Mouse (Mus musculus) left cerebral cortex, postnatal 10 days (tissue): ENCODE measurements at regions not wholly inside any gene's neighbourhood (a gene's known extent, or its start where the extent isn't known, plus 50 kb on each side); places are given as distances from the start of the nearest gene placed in this dataset.

ENCODE experiments used
- DNase-seq, 2 experiments: peaks; one replicate each; pipeline ENCODE4 v3.0.0; 2021 to 2022; ENCODE audit warnings: low spot score in 2 of 2, mixed read lengths in 1 of 2; ENCODE audit errors: extremely low spot score in 1 of 2
- intact Hi-C: fragments of 180-260 bp; cut with DNase I; formaldehyde crosslinking; loops from one replicate; pipeline ENCODE4 v1.15.1; 2025

DNA sequence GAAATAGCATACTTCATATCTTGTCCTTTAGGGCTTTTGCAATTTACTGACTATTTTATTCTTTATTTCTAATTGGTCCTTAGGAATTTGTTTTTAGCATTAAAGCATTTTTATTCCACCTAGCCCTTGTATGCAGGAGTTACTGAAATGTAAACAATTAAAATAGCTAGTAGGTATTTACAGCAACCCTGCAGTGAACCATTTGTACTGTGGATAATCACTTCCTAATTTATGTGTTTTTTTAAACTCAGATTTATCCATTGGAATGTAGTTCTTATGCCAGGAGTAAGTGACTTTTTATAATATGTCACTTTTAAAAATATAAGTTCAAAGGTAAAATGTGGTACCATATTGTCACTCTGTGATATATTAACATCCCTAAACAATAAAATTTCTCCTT lies 350.5 kb upstream of the Alcam start:
- DNase-seq = no peak
- intact Hi-C loops = no loop called here

DNA sequence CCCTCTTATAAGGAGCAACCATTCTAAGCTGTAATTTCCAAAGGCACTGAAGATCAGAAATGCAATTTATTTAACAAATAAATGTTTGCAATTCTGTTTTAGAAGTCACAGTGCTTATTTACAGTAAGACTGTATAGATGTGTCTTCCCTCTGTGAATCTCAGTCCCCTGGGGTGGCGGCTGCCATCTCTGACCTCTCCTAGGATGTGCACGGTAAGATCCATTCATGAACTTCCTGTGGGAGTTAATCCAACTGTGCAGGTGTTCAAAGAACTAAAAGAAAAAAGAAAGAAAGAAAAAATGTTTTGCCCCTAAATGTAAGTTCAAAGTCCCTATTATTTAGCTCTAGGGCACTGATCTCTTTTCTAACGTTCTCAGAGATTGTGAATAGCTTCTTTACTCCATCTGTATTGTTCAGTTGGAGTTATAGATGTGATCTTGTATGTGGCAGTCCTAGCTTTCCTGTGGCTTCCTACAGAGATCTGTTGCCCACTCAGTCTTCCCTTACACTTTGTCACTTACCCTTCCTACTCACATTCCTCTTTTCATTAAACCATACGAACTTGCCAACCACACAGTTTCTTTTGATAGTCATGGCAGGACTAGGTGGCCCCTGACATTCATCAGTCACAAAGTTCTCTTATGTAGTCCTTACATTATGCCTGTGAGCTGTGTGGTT lies 346.0 kb upstream of the Alcam start:
- no peak for DNase-seq
- intact Hi-C loops = no loop called here

DNA sequence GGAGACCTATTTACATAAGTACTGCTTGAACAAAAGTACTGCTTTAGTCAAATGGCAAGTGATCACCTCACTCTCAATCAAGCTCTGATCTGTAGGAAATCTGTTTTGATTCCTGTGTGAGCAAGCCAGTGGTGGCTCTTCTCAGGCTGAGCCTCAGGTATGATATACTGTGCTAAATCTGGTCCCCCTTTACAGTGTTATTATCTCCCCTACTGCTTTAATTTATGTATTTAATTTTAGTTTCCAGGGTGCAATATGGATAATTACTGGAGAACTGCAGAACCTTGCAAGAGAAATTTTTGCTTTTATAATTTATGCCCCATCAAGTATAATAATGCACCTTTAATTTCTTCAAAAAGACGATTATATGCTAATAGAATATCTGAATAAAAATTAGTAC lies 341.3 kb upstream of the Alcam start:
- no peak for DNase-seq
- intact Hi-C loops = no loop called here

DNA sequence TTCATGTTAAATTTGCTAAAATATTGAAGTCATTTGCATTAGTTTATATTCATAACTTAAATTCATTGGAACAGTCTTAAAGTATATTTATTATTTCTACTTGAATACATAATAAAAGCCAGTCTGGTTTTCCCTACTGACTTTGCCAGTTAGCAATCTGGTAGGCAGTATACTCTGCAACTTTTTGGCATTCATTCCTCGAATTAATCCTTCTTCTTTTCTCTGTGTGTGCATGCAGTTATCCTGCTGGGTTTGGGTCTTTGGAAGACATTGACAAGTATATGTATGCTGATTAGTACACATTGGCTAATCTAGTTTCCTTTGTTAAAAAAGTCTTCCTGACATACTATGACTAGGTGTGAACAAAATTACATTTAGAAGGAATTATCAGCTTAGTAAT lies 336.1 kb upstream of the Alcam start:
- intact Hi-C loops = no loop called here
- no peak for DNase-seq

DNA sequence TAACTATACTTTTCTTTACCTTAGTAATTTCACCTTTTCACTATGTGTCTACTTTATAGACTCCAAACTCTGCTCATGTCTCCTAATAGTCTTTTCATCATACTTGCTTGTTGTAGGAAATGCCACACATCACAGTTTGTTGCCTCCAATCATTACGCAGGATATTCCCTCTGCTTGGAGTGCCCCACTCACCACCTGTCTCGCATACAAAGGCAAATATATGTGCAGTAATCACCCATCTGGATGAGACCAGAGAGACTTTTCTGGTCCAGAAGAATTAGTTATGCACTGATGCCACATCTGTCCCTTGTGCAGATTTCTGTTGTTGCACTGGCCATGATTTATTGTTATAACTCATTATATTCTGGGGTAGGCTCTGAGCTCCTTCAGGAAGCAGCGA lies 293.9 kb upstream of the Alcam start:
- no peak for DNase-seq
- intact Hi-C loops = no loop called here

DNA sequence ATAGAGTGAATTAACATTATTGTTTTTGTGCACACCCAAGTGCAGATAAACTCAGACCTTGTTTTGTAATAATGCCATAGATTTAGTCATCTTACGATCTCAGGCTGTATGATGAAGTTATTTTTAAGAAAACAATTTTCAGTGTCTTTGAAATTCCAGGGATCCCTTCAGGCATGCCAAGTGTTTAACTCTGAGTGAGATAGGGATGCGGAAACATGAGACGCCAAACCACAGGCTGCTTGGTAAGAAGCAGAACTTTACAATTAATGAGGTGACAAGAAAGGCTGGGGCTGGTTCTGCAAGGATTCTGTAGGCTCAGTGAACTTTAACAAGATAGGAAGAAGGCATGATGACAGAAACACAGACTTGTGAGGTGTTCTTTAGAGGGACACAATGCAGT lies 292.3 kb upstream of the Alcam start:
- intact Hi-C loops = no loop called here
- no peak for DNase-seq

DNA sequence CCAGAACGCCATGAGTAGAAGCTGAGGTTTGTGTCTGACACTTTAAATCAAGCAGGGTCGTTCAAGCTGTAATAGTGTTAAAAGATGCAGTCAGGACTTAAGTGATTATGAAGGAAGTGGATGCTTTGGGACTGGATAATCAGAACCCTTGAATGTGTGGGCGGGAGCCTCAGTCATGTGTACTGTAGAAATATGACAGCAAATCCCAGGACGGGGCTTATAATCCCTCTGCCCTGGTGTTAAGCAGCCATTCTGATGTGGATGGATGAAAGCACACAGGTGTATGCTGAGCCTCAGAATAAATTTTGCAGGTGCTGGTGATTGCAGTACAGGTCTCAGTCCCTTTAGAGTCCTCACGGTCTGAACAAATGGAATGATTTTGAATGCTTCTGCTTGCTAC lies 290.8 kb upstream of the Alcam start:
- intact Hi-C loops = no loop called here
- DNase-seq = no peak

DNA sequence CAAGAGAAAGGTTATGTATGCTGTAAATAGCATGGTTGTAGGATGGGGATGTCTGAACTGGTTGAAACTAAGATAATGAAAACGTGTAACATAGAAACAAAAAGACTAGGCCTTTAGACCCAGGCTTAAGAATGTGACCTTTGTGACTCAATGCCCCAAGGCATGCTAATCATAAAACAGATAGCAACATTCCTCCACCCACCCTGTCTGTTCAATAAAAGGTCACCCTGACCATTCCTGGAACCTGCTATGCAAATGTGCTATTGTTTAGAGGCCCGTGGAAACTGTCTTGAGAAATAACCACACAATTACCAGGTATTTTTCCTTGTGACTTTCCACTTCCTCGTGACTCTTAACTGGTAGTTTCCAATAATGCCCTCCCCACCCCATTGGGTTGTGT lies 288.3 kb upstream of the Alcam start:
- intact Hi-C loops = no loop called here
- no peak for DNase-seq

DNA sequence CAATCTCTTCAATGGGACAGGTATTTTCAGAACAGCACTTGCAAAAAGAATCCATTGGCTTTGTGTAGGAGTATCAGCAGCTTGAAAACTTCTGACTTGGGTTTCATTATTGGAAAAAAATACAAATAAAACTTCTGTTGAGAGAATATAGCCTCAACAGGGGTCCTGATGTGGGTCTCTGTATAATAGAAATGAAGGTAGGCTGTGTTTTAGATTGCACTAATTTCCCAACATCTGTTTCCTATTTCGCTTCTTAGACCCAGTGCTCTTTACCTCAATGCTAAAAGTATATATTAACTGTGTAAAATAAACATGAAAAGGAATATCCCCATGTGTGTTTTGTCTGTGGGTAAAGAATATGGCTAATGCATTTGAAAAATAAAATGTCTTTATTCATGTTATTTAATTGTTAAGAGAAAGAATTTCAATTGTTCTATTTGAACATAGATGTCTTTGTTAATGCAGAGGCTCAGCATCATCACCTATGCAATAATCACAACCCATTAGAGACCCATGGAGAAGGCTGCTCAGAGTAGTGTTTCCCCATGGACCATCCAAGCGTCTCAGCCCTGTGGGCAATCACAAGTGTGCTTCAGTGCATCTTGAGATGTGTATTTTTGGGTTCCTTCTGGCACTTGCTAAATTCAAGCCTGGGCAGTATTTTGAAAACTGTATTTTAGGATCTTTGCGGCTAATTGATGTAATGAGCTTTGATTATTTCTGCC lies 272.4 kb upstream of the Alcam start:
- DNase-seq = no peak
- intact Hi-C loops = no loop called here

DNA sequence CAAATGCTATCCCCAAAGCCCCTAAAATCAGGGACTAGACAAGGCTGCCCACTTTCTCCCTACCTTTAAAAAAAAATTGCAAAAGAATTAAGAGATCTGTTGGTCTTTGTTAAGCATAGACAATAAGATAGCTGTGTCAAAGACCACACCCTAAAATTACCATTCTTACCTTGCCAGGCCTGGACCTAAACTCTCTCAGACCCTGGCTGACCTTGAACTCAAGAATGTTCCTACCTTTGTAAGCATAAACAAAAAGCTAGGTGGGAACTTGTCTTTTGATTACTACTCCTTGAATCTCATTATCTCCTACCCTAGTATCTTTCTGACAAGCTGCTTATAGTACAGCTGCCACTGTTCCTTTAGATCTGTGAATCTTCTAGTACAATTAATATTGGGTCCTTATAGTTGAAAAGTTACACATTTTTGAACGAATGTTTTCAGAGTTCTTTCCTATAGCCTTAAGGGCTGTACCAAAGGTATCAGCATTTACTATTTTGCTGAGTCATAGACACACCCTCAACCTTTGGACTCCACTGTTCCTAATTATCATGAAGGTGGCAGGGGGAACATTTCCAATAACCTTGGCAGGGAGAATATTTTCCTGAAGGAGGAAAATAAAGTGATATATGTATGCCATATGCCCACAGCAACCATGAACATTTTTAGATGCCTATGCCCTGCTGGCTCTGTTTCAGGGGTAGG lies 264.5 kb upstream of the Alcam start:
- intact Hi-C loops = no loop called here
- no peak for DNase-seq

DNA sequence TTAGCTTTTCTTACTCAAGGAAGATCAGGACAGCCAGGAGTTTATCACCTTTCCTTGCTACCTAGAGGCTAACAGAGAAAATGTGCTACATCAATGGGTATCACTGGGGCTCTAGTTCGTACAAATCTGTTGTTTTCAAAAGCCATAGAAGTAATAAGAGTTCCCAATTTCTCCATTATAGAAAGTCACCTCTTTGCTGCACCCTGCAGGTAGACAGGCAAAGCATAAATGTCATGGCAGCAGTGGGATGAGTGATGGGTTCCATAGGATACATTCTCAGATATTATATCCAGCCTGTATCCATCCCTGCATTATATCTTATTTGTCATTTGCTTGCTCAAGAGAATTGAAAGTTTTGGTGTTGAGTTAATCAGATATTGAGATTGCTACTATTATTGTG lies 236.4 kb upstream of the Alcam start:
- intact Hi-C loops = no loop called here
- no peak for DNase-seq

DNA sequence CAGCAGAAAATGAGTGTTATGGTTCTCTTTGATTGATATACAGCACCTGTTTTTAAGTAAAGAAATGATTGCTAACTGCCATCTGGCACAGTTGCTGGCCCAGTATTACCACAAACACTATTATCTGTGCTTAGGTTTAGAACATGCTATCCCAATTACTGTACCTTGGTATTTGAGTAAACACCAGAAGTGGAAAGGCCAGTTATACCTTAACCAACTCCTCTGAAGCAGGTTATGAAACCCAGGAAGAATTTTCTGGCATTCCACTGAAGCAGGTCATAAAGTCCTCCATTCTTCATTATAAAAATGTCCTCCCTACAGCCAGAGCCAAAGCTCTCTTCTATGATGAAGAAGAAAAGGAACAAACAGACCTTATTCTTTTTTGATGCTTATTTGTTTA lies 201.0 kb upstream of the Alcam start:
- intact Hi-C loops = no loop called here

More for the DNA sequence above, 201.0 kb upstream of the Alcam start:
- DNase-seq = no peak
